Mouse (Mus musculus): ENCODE measurements around the gene Hspe1.

DNA sequence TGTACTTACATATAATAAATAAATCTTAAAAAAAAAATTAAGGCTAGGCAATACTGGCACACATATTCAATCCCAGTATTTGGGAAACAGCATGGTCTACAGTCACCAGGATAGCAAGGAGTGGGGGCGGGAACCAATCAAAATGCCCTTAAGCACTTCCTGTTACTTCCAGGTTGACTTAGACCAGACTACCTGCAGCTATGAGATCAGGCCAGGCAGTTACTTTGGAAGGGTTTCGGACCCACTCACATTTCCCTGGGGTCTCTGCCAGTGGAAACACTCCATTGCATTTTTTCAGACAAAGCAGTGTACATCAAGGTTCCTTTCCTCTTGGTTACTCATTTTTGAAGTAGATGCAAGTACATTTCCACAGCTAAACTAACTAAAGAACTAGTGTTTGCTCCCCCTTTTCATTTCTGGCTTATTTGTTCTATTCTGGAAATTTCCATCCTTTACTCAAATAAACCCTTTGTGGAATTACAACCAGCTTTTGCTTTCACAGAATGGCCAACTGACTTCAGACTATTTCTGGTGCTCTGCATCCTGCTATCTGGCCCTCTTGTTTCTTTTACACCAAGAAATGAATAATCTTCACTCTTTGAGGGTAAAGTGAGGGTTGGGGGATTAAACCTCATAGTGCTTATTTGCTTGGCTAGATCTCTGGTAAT is 10.9 kb upstream of the Hspe1 start:
- no peak for TF ChIP-seq CTCF (IDR thresholded peaks at IDR 0.05)
- TF ChIP-seq POLR2A (IDR thresholded peaks at IDR 0.05; ENCODE audit: insufficient read depth, low read depth, low read length), result no peak
- TF ChIP-seq EP300 (IDR thresholded peaks at IDR 0.05; ENCODE audit: insufficient read depth, low read depth, low read length), result no peak

Data from heart, adult 2 months (tissue).